Mouse (Mus musculus) cerebellum, adult 2 months (tissue): ENCODE data around the gene Vps13a.

Source experiments
- CTCF ChIP-seq: fragments of 200-500 bp; IDR thresholded peaks from 2 replicates; pipeline ENCODE4 v1.5.1; 2011; ENCODE audit warnings: low read depth, mild to moderate bottlenecking, control low read depth, low read length, moderate library complexity, borderline replicate concordance; ENCODE audit not compliant: insufficient read depth
- POLR2A ChIP-seq: fragments of 200-500 bp; IDR thresholded peaks from 2 replicates; pipeline ENCODE4 v1.6.1; 2011; ENCODE audit warnings: low read length, control low read depth, borderline replicate concordance; ENCODE audit not compliant: insufficient read depth

DNA sequence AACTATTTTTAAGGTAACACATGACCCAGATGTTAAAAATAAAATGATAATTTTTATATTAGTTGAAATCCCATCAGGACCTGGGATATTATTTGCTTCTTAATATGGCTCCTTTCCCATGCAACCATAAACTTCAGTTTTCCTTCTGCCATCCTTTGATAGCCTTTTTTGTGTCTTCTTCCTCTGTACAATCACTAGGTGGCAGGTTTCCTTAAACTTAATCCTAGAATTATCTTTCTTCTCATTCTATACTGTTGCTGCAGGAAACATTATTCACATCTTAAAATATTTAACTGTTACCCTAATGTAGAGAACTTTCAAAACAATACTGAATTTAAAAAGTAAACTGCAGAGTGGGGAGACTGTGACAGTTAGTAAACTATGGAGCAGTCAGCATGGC, 24.9 kb downstream of the Vps13a start:
- TF ChIP-seq POLR2A = no peak
- no peak for TF ChIP-seq CTCF
